Mouse (Mus musculus): ENCODE measurements at regions not wholly inside any gene's neighbourhood (a gene's known extent, or its start where the extent isn't known, plus 50 kb on each side); places are given as distances from the start of the nearest gene placed in this dataset.

DNA sequence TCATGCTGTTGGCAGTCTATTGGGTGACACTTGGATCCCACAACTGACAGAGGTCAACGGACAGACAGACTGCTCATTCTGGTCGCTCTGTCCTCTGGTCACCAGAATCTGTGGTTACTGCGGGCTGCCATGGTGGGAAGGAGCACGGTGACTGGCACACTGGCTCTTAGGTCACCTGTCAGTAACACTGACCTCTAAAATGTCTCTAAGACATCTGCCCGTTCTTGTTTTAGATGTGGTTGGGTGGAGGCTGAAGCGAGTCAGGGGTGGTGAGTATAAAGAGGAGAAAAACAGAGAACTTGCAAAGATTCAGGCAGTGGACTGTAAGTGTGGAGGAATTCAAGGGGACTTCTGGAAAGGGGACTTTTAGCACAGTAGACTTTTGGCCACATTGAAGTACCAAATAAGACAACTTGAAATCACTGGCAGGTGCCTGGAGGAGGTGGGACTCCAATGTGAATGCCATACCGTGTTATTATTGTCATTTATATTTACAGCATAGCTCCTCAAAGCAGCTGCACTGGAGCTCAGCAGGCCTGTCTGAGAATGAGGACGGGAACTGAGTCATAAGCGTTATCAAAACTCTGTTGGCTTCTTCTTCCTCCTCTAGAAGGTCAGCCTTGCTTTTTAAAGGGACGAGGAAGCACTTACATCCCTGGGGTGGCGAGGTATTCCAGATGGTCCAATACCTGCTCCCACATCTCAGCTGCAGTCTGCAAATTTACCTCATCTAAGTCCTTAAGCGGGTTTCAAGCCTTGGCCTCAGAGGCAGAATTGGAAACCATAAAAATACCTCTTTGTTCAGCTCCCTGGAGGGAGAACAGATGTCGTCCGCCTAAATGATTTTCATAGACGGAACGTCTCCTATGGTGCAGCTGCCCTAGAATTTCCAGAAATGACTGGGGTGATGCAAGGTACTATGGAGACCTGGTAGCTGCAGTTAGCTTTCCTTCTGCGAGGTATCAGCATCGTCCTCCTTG is 351.3 kb downstream of the Nuak1 start:
- in situ Hi-C loops (cut with MboI), result no loop called here

- in situ Hi-C loops (cut with MboI), result no loop called here
These were observed 346.5 kb downstream of the Nuak1 start for GRCm38 (mm10) chr10:84093919-84094318.

DNA sequence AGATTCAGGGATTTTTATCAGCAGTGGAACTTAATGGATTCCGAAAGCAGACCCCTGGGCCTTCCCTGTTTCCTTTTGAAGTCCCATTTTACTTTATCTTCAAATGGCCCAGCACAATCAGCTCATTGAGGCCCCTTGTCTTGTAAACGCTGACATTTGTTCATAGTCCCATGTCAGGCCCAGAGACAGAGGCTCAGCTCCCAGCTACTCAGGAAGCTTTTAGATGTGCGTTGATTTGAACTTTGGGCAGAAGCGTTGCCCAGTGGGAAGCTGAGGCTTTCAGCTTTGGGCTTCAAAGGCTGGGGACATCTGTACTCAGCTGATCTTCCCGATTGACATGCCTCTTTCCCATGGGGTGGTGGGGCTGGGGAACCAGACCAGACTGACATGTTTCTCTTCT is 343.2 kb downstream of the Nuak1 start:
- in situ Hi-C loops (cut with MboI), result no loop called here

- in situ Hi-C loops (cut with MboI), result no loop called here
These were observed 336.4 kb downstream of the Nuak1 start for GRCm38 (mm10) chr10:84103985-84104384.

GRCm38 (mm10) chr10:84104556-84104955 is 335.8 kb downstream of the Nuak1 start:
- in situ Hi-C loops (cut with MboI), result no loop called here

DNA sequence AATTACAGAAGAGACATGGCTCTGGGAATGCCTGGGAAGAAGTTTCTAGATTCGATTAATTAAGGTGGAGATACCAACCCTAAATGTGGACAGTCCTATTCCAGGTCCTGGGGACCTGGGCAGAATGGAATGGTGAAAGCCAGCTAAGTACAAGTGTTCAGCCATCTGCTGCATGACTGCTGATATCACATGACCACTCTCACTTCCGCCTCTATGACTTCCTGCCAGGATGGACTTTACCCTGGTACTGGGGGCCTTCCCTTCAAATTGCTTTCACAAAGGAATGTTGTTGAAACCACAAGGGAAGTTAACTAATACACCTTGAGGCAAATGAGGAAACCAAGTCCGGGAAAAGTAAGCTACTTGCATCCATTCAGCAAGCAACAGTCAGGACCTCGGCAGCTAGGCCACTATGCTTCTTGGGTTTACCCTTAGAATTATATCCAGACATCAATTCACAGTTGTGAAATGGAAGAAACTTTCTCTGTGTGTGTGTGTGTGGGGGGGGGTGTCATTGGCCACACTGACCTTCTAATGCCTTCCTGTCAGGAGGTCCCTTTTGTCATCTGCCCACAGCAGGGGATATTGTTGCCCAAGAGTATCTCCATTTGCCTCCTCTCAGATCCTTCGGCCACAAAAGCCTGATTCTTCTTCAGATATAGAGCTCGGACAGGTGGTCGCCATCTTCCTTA is 330.6 kb downstream of the Nuak1 start:
- in situ Hi-C loops (cut with MboI), result no loop called here

- in situ Hi-C loops (cut with MboI), result no loop called here
These were observed 329.9 kb downstream of the Nuak1 start for GRCm38 (mm10) chr10:84110372-84110985.

GRCm38 (mm10) chr10:84111502-84111901 is 328.9 kb downstream of the Nuak1 start:
- in situ Hi-C loops (cut with MboI), result no loop called here

DNA sequence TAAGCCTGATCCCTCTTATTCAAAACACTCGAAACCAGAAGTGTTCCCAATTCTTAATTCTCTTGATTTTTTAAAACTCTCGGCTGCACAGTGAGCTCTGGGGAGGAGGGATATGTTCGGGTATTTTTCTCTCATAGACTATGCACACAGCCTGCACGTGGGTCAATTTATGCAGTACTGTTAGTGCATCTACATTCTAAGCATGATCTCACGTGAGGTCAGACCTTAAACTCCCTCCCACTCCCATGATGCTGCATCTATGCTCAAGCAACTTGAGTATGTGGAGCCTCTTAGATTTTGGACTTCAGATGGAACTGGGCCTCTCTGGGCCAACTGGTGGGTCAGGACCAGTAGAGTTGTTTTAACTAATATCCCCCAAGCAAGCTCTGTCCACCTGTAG is 328.5 kb downstream of the Nuak1 start:
- in situ Hi-C loops (cut with MboI), result no loop called here

- in situ Hi-C loops (cut with MboI), result no loop called here
These were observed 320.3 kb downstream of the Nuak1 start for GRCm38 (mm10) chr10:84119952-84120550.

DNA sequence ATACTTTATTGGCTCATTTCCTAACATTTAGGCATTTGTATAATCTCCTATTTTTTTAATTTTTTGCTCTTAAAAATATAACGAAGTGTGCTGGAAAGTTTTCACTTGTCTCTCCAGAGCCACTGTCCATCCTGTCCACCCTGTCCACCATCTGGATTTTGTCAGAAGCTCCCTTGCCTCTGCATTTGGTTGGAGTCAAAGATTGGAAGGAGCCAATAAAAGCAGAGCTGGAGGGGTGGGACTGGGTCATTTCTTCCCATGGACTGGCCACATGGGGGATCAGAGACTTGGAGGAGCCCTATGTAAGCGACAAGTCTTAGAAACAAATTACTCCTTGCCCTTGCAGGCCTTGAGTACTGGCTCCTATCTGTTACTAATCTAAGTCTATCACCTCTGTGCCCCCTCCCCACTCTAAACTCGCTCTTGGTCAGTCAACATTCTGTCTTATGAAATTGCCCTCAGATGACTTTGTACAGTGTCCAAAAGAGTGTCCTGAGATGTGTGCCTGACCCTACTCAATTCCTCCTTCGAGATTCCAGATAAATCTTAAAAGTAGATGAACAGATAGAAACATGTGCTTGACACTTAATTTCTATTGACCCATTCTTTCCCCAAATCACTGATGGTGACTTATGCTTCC is 303.3 kb downstream of the Nuak1 start:
- in situ Hi-C loops (cut with MboI), result no loop called here

DNA sequence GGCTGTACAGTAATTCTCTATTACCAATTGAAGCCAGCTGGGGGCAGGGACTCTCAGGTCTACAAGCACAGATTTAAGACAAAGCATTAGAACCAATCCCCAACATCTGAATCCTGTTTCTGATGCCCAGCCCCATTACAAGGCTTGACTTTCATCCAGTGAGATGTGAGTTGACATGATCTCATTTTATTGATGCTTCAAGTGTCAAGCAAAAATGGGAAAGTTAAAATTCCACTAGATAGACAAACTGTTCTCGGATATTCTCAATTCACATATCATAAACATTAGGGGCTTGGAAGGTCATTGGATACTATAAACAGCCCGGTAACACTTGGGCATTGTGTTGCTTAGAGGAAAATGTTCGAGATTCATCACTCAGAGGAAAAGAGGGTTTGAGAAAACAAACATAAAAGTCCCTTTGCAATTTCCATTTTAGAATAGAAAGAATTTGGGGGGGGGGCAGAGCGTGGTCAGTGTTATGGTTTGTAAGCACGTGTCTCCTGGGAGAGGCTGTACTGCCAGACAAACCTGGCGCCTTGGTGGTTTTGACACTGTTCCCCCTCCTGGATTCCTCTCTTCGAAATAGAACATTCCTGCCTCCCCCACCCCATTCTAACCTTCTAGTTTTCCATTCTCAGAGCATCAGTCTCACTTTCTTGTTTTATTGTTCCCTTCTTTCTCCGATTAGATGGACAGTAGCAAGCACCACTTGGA is 297.5 kb downstream of the Nuak1 start:
- in situ Hi-C loops (cut with MboI), result no loop called here

DNA sequence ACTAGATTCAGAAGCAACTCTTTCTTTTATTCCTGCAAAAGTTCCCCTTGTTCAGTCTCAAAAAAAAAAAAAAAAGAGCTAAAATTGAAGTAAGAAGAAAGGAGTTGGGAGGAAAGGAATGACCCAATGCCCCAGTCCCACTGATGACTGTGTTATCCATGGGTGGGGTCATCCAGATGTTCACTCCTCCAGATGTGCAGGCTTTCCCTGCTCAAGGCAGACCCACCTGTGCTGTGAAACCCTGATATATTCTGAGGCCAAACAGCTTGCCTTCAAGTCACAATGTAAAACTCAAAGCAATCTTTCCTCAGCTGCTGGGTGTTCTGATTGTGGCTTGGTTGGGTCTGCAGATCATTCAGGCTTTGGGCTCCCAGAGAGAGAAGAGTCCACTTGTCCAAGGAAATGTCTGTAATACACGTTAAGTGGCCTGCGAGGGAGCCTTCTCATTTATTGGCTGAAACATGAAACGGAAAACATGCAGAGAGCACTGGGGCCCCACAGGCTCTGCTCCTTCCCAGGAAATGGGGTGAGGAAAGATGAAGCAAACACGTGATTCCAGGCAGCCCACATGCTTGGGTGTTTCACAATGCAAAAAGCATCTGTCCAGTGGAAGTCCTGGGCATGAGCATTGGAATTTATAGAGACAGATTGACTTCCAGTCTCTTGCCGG is 296.6 kb downstream of the Nuak1 start:
- in situ Hi-C loops (cut with MboI), result no loop called here

DNA sequence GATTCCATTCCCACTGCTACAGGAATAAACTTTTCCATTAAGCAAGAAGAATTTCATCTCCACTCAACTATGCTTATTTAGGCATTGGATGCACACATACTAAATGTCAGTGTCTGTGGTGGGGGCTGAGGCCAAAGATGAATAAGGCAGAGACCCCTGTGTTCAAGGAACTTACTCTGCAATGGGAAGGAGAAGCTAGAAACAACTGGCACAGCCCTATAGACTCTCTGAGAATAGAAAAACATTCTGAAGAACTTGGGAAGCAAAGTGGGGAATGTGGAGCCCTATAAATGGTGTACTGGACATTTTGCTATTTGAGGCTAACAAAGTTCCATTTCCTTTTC is 296.1 kb downstream of the Nuak1 start:
- in situ Hi-C loops (cut with MboI), result no loop called here

- in situ Hi-C loops (cut with MboI), result no loop called here
These were observed 293.0 kb downstream of the Nuak1 start for GRCm38 (mm10) chr10:84147305-84147984.

- in situ Hi-C loops (cut with MboI), result no loop called here
These were observed 276.6 kb downstream of the Nuak1 start for GRCm38 (mm10) chr10:84163752-84164151.

DNA sequence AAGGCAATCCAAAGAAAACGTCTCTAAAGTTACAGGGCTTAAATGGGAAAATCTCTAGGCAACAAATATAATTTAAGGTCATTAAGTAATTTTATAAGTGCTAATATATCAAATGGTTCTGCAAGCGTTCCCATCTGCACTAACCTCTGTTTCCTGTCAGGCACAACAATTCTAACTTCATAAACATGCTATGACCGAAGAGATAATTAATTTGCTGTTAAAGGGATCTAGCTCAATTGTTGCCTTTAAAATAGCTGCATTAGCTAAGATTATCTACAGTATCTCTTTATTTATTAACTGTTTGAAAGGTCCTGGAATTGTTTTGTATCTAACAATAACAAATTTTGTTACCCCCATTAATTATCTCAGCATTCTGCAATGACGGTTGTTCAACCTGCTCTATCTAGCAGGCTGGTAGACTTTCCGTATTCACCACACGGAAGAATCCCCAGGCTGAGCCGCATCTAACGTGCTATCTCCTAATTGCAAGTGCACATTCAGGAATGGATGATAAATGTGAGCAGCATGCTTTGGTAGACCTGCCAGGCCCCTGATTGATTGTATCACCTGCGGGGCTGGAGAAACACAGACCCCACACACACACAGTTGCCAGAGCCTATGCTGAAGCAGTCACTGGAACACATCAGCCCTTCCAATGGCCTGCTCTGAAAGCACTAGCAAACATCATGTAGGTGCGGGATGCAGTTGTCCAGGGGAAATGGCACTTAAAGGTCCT is 274.4 kb downstream of the Nuak1 start:
- in situ Hi-C loops (cut with MboI), result no loop called here

DNA sequence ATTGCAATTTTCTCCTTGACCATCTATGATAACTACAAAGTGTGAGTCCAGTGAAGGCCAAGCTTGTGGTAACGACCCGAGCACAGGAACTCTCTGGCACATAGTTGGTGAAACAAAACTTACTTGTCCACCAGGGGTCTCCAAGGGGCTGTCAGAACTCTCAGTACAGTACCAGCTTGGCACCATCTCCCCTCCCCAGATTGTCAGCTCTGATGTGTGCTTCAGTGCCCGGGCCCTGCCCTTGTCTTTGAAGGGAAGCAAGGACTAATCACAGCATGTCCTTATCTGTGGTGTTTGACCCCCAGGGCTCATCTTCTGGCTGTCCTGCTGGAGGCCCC is 273.9 kb downstream of the Nuak1 start:
- in situ Hi-C loops (cut with MboI), result no loop called here

DNA sequence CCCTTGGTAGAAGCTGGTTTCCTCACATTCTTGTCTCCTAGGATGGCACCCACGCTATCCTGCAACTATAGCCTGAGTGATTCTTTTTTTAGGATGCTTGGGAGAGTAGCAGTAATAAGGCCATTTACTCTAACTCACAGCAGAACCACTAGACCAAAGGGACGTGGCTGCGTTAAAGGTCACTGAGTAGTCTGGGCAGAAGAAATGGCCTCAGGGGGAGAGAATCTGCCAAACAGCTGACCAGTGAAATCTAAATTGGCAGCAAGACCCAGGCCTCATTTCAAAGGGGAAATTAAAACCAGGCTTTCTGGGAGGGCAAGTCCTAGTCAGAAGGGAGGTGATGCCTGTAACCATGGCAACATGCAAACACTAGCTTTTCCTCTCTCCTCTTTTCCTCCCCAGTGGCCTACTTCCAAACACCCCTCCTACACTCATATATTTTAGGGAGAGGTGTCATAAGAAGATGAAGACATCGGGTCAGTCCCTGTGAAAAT is 267.5 kb downstream of the Nuak1 start:
- in situ Hi-C loops (cut with MboI), result no loop called here
